Mouse (Mus musculus) embryonic facial prominence, embryonic 14.5 days (tissue): ENCODE data around the gene Prss8. TPM values are rescaled to one million over a fixed set of nuclear protein-coding genes. Genes with fewer than 3 reads are reported as not detected.

Experiments used
- ATAC-seq: fragments of 200-750 bp; cut with Nextera tagmentation; 2 replicates; pipeline ENCODE4 v1.8.0; 2017; ENCODE audit warnings: low read depth, moderate number of reproducible peaks, moderate TSS enrichment
- DNase-seq: peaks from one replicate; pipeline ENCODE4 v3.0.0-alpha.2; 2015; ENCODE audit warnings: low spot score
- H3K27ac ChIP-seq: fragments of 300-500 bp; sonication (generic); replicated peaks from 2 replicates; pipeline ENCODE4 v1.5.1; 2014; ENCODE audit warnings: low read depth, mild to moderate bottlenecking, low read length, moderate library complexity
- H3K27me3 ChIP-seq: fragments of 300-500 bp; sonication (generic); replicated peaks from 2 replicates; pipeline ENCODE4 v1.6.1; 2014; ENCODE audit warnings: low read length; ENCODE audit not compliant: control insufficient read depth, insufficient read depth
- H3K36me3 ChIP-seq: fragments of 300-500 bp; sonication (generic); 2 replicates; pipeline ENCODE4 v1.6.1; 2014; ENCODE audit warnings: low read length, mixed read lengths; ENCODE audit not compliant: control insufficient read depth, insufficient read depth
- H3K4me1 ChIP-seq: fragments of 300-500 bp; sonication (generic); 2 replicates; pipeline ENCODE4 v1.6.1; 2014; ENCODE audit warnings: antibody characterized with exemption, low read length; ENCODE audit not compliant: control insufficient read depth, insufficient read depth
- H3K4me2 ChIP-seq: fragments of 300-500 bp; sonication (generic); 2 replicates; pipeline ENCODE4 v1.6.1; 2014; ENCODE audit warnings: low read depth, mild to moderate bottlenecking, low read length, moderate library complexity, mixed read lengths
- H3K4me3 ChIP-seq: fragments of 300-500 bp; sonication (generic); 2 replicates; pipeline ENCODE4 v1.5.1; 2014; ENCODE audit warnings: low read depth, mild to moderate bottlenecking, low read length
- H3K9ac ChIP-seq: fragments of 300-500 bp; sonication (generic); 2 replicates; pipeline ENCODE4 v1.6.1; 2014; ENCODE audit warnings: low read depth, mild to moderate bottlenecking, low read length, moderate library complexity, mixed read lengths
- H3K9me3 ChIP-seq: fragments of 300-500 bp; sonication (generic); 2 replicates; pipeline ENCODE4 v1.6.1; 2016; ENCODE audit warnings: low read length; ENCODE audit not compliant: control insufficient read depth
- WGBS: fragments of 180-500 bp; shearing (Covaris S2); extraction: QIAGEN DNeasy Blood & Tissue Kit; methylation state at CpG from one replicate; pipeline ENCODE4 v1.1.7; 2014; 5-methylcytosine and 5-hydroxymethylcytosine counted together
- polyA plus RNA-seq: library from polyadenylated mRNA; unstranded; fragments of >200 nt; fragmentation: Nextera tagmentation; extraction: Ambion mirVana; gene quantifications from 2 replicates; pipeline ENCODE4 v1.2.1, GENCODE M21; 2014

Gene Prss8
- polyA plus RNA-seq = 11.1 and 11.3 TPM in 2 replicates

GRCm38 (mm10) chr7:127929923-127930322 lies at the start of gene Prss8:
Prss8 (minus strand) TSS chr7:127930104.
- Histone ChIP-seq H3K27me3 (peaks cover 18% of the 10 kb centered on the region; the same call in 1 of the 2 replicates), H3K4me3 (peak within 1 kb of the TSS; percentile 36), H3K9me3 (no peaks in the 10 kb centered on the region), H3K4me2 (peak within 1 kb of the TSS; percentile 48), H3K9ac (peak within 1 kb of the TSS; percentile 60), H3K27ac (no peak within 1 kb of the TSS), H3K4me1 (peaks cover 6% of the 10 kb centered on the region), H3K36me3 (peaks cover 15% of the 10 kb centered on the region)
- WGBS = 13% methylated on average over 6 of the region's 6 CpGs
- DNase-seq (peak; percentile 61), ATAC-seq (no peak)

DNA sequence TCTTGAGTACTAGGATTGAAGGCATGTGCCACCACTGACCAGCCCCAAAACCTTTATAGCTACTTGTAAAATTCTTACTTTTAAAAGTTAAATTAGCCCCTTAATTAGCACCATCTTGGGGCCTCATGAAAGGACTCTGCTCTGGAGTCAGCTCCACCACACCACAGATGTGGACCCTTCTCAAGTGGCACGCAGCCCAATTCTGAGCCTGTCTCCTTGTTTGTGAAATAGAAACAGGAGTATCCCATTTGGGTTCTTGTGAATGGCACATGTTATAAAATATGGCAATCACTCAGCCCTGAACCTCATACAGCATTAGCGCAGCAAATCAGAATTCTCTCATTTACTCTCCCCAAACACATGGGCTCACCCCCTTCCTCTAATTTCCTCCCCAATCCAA lies 49.0 kb upstream of the Prss8 start:
- H3K4me2 ChIP-seq = no peak overlapping the region
- no peak overlapping the region for H3K4me3 ChIP-seq
- H3K9me3 ChIP-seq = no peaks in the 10 kb centered on the region
- no peaks in the 10 kb centered on the region for H3K27me3 ChIP-seq
- ATAC-seq = no peak
- DNase-seq = no peak
- 96% methylated on average over 2 of the region's 2 CpGs for WGBS
- H3K27ac ChIP-seq = no peak overlapping the region
- H3K4me1 ChIP-seq = no peaks in the 10 kb centered on the region
- no peak overlapping the region for H3K9ac ChIP-seq
- H3K36me3 ChIP-seq = peaks cover 99% of the 10 kb centered on the region

GRCm38 (mm10) chr7:127974413-127974930 lies 44.6 kb upstream of the Prss8 start:
- Histone ChIP-seq H3K27ac (no peak overlapping the region), H3K27me3 (no peaks in the 10 kb centered on the region), H3K4me3 (no peak overlapping the region), H3K4me2 (no peak overlapping the region), H3K9me3 (no peaks in the 10 kb centered on the region), H3K36me3 (peaks cover 99% of the 10 kb centered on the region), H3K4me1 (peaks cover 2% of the 10 kb centered on the region; the same call in 1 of the 2 replicates), H3K9ac (no peak overlapping the region)
- no peak for DNase-seq
- 81% methylated on average over 2 of the region's 2 CpGs for WGBS
- no peak for ATAC-seq

GRCm38 (mm10) chr7:127967922-127968828 lies 38.3 kb upstream of the Prss8 start:
- Histone ChIP-seq H3K36me3 (peaks cover 43% of the 10 kb centered on the region), H3K4me3 (peak overlapping the region; percentile 86), H3K4me2 (peak overlapping the region; percentile 69), H3K4me1 (peaks cover 10% of the 10 kb centered on the region; the same call in 1 of the 2 replicates), H3K27ac (peak overlapping the region; percentile 96), H3K9ac (peak overlapping the region; percentile 95), H3K9me3 (no peaks in the 10 kb centered on the region), H3K27me3 (no peaks in the 10 kb centered on the region)
- WGBS = under 1% methylated on average over 38 of the region's 42 CpGs
- ATAC-seq = no peak; the same call in 1 of the 2 replicates
- DNase-seq = peak; percentile 87

DNA sequence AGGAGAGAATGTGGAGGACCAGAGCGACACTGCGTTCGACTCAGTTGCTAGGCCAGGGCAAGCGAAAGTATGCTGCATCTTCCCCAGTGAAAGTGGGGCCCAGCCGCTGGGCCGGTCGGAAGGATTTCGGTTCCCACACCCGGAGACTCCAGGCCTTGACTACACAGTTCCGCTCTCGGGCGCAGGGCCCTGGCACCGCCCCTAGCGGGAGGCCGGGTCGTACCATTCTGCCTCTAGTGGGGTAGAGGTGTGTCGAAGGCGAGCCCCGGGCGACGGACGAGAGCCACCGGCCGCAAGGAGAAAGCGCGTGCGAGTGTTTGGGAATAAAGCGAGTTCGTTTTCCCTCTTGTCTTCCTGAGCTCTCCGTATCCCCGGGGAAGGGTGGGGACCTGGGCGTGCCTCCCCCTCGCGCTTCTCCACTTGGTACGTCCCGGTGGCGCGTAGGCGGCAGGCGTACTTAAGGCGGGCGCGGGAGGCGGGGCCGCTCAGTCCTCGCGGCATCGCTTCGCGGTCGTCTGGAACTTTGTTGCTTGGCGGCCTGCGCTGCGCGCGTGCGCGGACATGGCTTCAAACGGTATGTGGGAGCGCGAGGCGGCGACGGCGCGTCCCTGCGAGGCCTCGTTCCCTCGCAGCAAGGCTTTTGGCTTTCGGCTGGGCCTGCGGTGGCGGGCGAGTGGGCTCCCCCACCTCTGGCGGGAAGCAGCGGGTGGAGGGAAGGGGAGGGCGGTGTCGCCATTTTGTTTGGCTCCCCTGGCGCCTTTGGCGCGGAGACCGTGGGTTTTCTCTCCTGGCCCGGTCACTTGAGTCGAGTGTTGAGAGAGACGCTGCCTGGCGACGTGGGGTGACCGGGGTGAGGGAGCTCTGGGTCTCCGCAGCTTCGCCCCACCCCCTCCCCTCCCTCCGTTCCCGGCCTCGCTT lies 37.4 kb upstream of the Prss8 start, which contains the start of gene Fus:
TSS of gene Fus (plus strand) at position 454 of the 918 bp plus-strand sequence.
- DNase-seq (peak; percentile 96), ATAC-seq (peak; percentile 95)
- Histone ChIP-seq H3K9me3 (no peaks in the 10 kb centered on the region), H3K27ac (peak within 1 kb of the TSS; percentile 96), H3K9ac (peak within 1 kb of the TSS; percentile 95), H3K4me1 (peaks cover 10% of the 10 kb centered on the region; the same call in 1 of the 2 replicates), H3K4me3 (peak within 1 kb of the TSS; percentile 86), H3K36me3 (peaks cover 34% of the 10 kb centered on the region), H3K4me2 (peak within 1 kb of the TSS; percentile 69), H3K27me3 (no peaks in the 10 kb centered on the region)
- under 1% methylated on average over 28 of the region's 92 CpGs for WGBS

GRCm38 (mm10) chr7:127966371-127966918 lies 36.5 kb upstream of the Prss8 start:
- Histone ChIP-seq H3K4me1 (peaks cover 10% of the 10 kb centered on the region; the same call in 1 of the 2 replicates), H3K27ac (peak overlapping the region; percentile 96), H3K36me3 (peaks cover 26% of the 10 kb centered on the region), H3K27me3 (no peaks in the 10 kb centered on the region), H3K9me3 (no peaks in the 10 kb centered on the region), H3K9ac (peak overlapping the region; percentile 95), H3K4me3 (peak overlapping the region; percentile 86), H3K4me2 (peak overlapping the region; percentile 67)
- WGBS = 7% methylated on average over 10 of the region's 10 CpGs
- ATAC-seq (no peak), DNase-seq (no peak)

- H3K27me3 ChIP-seq = no peaks in the 10 kb centered on the region
- no peaks in the 10 kb centered on the region for H3K9me3 ChIP-seq
- 60% methylated on average over 5 of the region's 5 CpGs for WGBS
- ATAC-seq = no peak
- no peaks in the 10 kb centered on the region for H3K36me3 ChIP-seq
- H3K27ac ChIP-seq = no peak overlapping the region
- no peak for DNase-seq
- no peak overlapping the region for H3K4me3 ChIP-seq
- H3K4me1 ChIP-seq = no peaks in the 10 kb centered on the region
- no peak overlapping the region for H3K4me2 ChIP-seq
- no peak overlapping the region for H3K9ac ChIP-seq
Measured at GRCm38 (mm10) chr7:127959364-127959763, 29.5 kb upstream of the Prss8 start.
